1 mouse cellular context compared by ENCODE assay signal in genomic region chr9:108305629-108306520, GRCm38 (mm10).
TF ChIP-seq lines count a peak whose summit lies in the region.

Rhoa (plus strand) TSS chr9:108306129.
Tcta (minus strand) TSS chr9:108306160.

TF ChIP-seq in myocyte, 11 proteins besides CTCF, POLR2A, EP300 and RAD21 (continued from another document):
- TF ChIP-seq TCF12 (IDR thresholded peaks at IDR 0.05; ENCODE audit: insufficient read depth, poor library complexity, severe bottlenecking), result no peak
- TF ChIP-seq E2F4 (IDR thresholded peaks at IDR 0.05; ENCODE audit: insufficient read depth), result no peak
